ENCODE assay signal across 21 mouse cellular contexts in genomic region chr2:32658873-32659272, GRCm38 (mm10). TPM values are rescaled to one million over a fixed set of nuclear protein-coding genes. Genes with fewer than 3 reads are reported as not detected.
DNase-seq lines count a peak whose midpoint lies in the region; ATAC-seq lines count a peak whose summit lies in the region.
"Had no signal": no experiment of that assay in that cellular context is flagged by ENCODE, and none has a peak within 500 bp of the region (broad histone marks: within the 10 kb centered on the region; RNA-seq: fewer than 3 reads in every experiment).

No protein-coding gene starts in this region.

- no peak overlapping the region for H3K4me3 ChIP-seq in heart, embryonic 13.5 days
- H3K4me3 ChIP-seq in liver, embryonic 12.5 days: no peak overlapping the region
- H3K4me3 ChIP-seq in forebrain, embryonic 10.5 days: no peak overlapping the region
- H3K4me3 ChIP-seq: erythroblast, embryonic 14.5 days; midbrain, embryonic 10.5 days had no signal

- peaks cover 25% of the 10 kb centered on the region for H3K36me3 ChIP-seq in heart, embryonic 13.5 days
- H3K36me3 ChIP-seq in liver, embryonic 12.5 days: peaks cover 11% of the 10 kb centered on the region; the same call in 1 of the 2 replicates
- no peaks in the 10 kb centered on the region for H3K36me3 ChIP-seq in forebrain, embryonic 10.5 days (replicated peaks)
- H3K36me3 ChIP-seq: midbrain, embryonic 10.5 days had no signal

- WGBS in heart, embryonic 13.5 days: 80% methylated on average over 2 of the region's 2 CpGs
- 20% methylated on average over 2 of the region's 2 CpGs for WGBS in liver, embryonic 12.5 days (ENCODE audit: insufficient replicate concordance)
- WGBS in forebrain, embryonic 10.5 days: 86% methylated on average over 2 of the region's 2 CpGs

- no peak for ATAC-seq in heart, embryonic 13.5 days (ENCODE audit: extremely low read depth, insufficient number of reproducible peaks, low FRiP score, low TSS enrichment)
- ATAC-seq in common myeloid progenitor, adult 5-6 weeks (replicated peaks; ENCODE audit: low read depth, poor library complexity, severe bottlenecking): peak; percentile 41
- ATAC-seq in liver, embryonic 12.5 days: peak; percentile 63
- ATAC-seq in megakaryocyte-erythroid progenitor cell, adult 5-6 weeks (replicated peaks; ENCODE audit: low FRiP score, low TSS enrichment, poor library complexity, severe bottlenecking): peak; percentile 53
- ATAC-seq in activated CD4-positive, CD25-positive, alpha-beta regulatory T cell, adult 4 months: no peak
- ATAC-seq: forebrain, embryonic 14.5 days; Patski had no signal

- H3K27me3 ChIP-seq in heart, embryonic 13.5 days (replicated peaks): no peaks in the 10 kb centered on the region
- no peaks in the 10 kb centered on the region for H3K27me3 ChIP-seq in liver, embryonic 12.5 days (replicated peaks)
- H3K27me3 ChIP-seq in forebrain, embryonic 10.5 days (ENCODE audit: poor library complexity, severe bottlenecking): no peaks in the 10 kb centered on the region
- H3K27me3 ChIP-seq: Patski had no signal

- H3K27ac ChIP-seq in heart, embryonic 13.5 days (replicated peaks): peak overlapping the region; percentile 68
- peak overlapping the region; percentile 75 for H3K27ac ChIP-seq in liver, embryonic 12.5 days
- no peak overlapping the region for H3K27ac ChIP-seq in forebrain, embryonic 10.5 days
- H3K27ac ChIP-seq: midbrain, embryonic 10.5 days had no signal

- H3K4me2 ChIP-seq in heart, embryonic 13.5 days: no peak overlapping the region
- H3K4me2 ChIP-seq in liver, embryonic 12.5 days: peak overlapping the region; percentile 37

- no peaks in the 10 kb centered on the region for H3K9me3 ChIP-seq in heart, embryonic 13.5 days
- no peaks in the 10 kb centered on the region for H3K9me3 ChIP-seq in liver, embryonic 12.5 days (replicated peaks)
- no peaks in the 10 kb centered on the region for H3K9me3 ChIP-seq in forebrain, embryonic 10.5 days
- H3K9me3 ChIP-seq: midbrain, embryonic 10.5 days had no signal

- no peak for DNase-seq in heart, adult 8-10 months (ENCODE audit: low spot score)
- DNase-seq in forebrain, embryonic 10.5 days (ENCODE audit: extremely low spot score, low spot score): no peak
- DNase-seq: adrenal gland, postnatal 14 days; cerebellum, adult 11-12 months; cerebellum, postnatal 36 days; gastrocnemius, postnatal 36 days; kidney, adult 18-20 months; kidney, postnatal 25 days; left cerebral cortex, postnatal 4 days; lung, adult 2 months; right cerebral cortex, adult 18-20 months; thymus, postnatal 36 days had no signal

- H3K4me1 ChIP-seq in heart, embryonic 13.5 days: peaks cover 50% of the 10 kb centered on the region
- peaks cover 78% of the 10 kb centered on the region for H3K4me1 ChIP-seq in liver, embryonic 12.5 days
- peaks cover 37% of the 10 kb centered on the region for H3K4me1 ChIP-seq in forebrain, embryonic 10.5 days

- no peak overlapping the region for H3K9ac ChIP-seq in heart, embryonic 13.5 days
- H3K9ac ChIP-seq in liver, embryonic 12.5 days: peak overlapping the region; percentile 32; the same call in 1 of the 2 replicates

RNA-seq across cellular contexts. Expression of gene Eng, which starts 12.5 kb away (rescaled TPM):
- polyA plus RNA-seq in heart, embryonic 13.5 days (2015; fragmentation: Nextera tagmentation; extraction: Ambion mirVana): 148 and 155 TPM in 2 replicates
- 100 to 1,000 TPM; 111 to 143 (median 126) TPM for total RNA-seq in heart, adult 8-10 months (2022)
- 17.8 and 24.0 TPM in 2 replicates for total RNA-seq in common myeloid progenitor, adult 5-6 weeks (2017)
- polyA plus RNA-seq in liver, embryonic 12.5 days (2016; fragmentation: Nextera tagmentation; extraction: Ambion mirVana): 32.4 and 35.4 TPM in 2 replicates
- total RNA-seq in megakaryocyte-erythroid progenitor cell, adult 5-6 weeks (2014; fragmentation: Nextera tagmentation): 97.0 and 99.9 TPM in 2 replicates
- total RNA-seq in megakaryocyte-erythroid progenitor cell, adult 5-6 weeks (2017): 10.8 and 21.3 TPM in 2 replicates
- 24.5 and 24.7 TPM in 2 replicates for polyA plus RNA-seq in forebrain, embryonic 10.5 days (2016; fragmentation: Nextera tagmentation; extraction: Ambion mirVana)
- not detected for polyA plus RNA-seq in activated CD4-positive, CD25-positive, alpha-beta regulatory T cell, adult 4 months (2017; shearing (Covaris generic))

RNA-seq across cellular contexts. Expression of gene Ak1, which starts 37.3 kb away (rescaled TPM):
- polyA plus RNA-seq in heart, embryonic 13.5 days (2015; fragmentation: Nextera tagmentation; extraction: Ambion mirVana): 302 and 318 TPM in 2 replicates
- 100 to 1,000 TPM; 656 to 809 (median 697) TPM for total RNA-seq in heart, adult 8-10 months (2022)
- total RNA-seq in common myeloid progenitor, adult 5-6 weeks (2017): 3.5 TPM in 2 replicates
- polyA plus RNA-seq in liver, embryonic 12.5 days (2016; fragmentation: Nextera tagmentation; extraction: Ambion mirVana): 2.6 TPM in 2 replicates
- total RNA-seq in megakaryocyte-erythroid progenitor cell, adult 5-6 weeks (2014; fragmentation: Nextera tagmentation): 1.7 and 2.4 TPM in 2 replicates
- 1.2 and 8.0 TPM in 2 replicates for total RNA-seq in megakaryocyte-erythroid progenitor cell, adult 5-6 weeks (2017)
- 17.8 and 20.2 TPM in 2 replicates for polyA plus RNA-seq in forebrain, embryonic 10.5 days (2016; fragmentation: Nextera tagmentation; extraction: Ambion mirVana)
- polyA plus RNA-seq in activated CD4-positive, CD25-positive, alpha-beta regulatory T cell, adult 4 months (2017; shearing (Covaris generic)): under 1 TPM; 0.16 to 0.48 TPM

RNA-seq across cellular contexts. Expression of gene Fpgs, which starts 45.1 kb away (rescaled TPM):
- polyA plus RNA-seq in heart, embryonic 13.5 days (2015; fragmentation: Nextera tagmentation; extraction: Ambion mirVana): 19.0 and 21.3 TPM in 2 replicates
- 1 to 10 TPM; 5.5 to 6.0 (median 5.8) TPM for total RNA-seq in heart, adult 8-10 months (2022)
- total RNA-seq in common myeloid progenitor, adult 5-6 weeks (2017): 27.2 and 39.8 TPM in 2 replicates
- 32.8 and 35.8 TPM in 2 replicates for polyA plus RNA-seq in liver, embryonic 12.5 days (2016; fragmentation: Nextera tagmentation; extraction: Ambion mirVana)
- 94.2 and 96.1 TPM in 2 replicates for total RNA-seq in megakaryocyte-erythroid progenitor cell, adult 5-6 weeks (2014; fragmentation: Nextera tagmentation)
- total RNA-seq in megakaryocyte-erythroid progenitor cell, adult 5-6 weeks (2017): 45.7 and 66.1 TPM in 2 replicates
- 27.4 and 29.5 TPM in 2 replicates for polyA plus RNA-seq in forebrain, embryonic 10.5 days (2016; fragmentation: Nextera tagmentation; extraction: Ambion mirVana)
- 1 to 10 TPM; 3.8 to 6.2 TPM for polyA plus RNA-seq in activated CD4-positive, CD25-positive, alpha-beta regulatory T cell, adult 4 months (2017; shearing (Covaris generic))

RNA-seq across cellular contexts. Expression of gene Cdk9, which starts 54.0 kb away (rescaled TPM):
- polyA plus RNA-seq in heart, embryonic 13.5 days (2015; fragmentation: Nextera tagmentation; extraction: Ambion mirVana): 60.0 and 63.2 TPM in 2 replicates
- total RNA-seq in heart, adult 8-10 months (2022): 10 to 100 TPM; 23.3 to 27.1 (median 25.7) TPM
- 48.2 and 61.3 TPM in 2 replicates for total RNA-seq in common myeloid progenitor, adult 5-6 weeks (2017)
- polyA plus RNA-seq in liver, embryonic 12.5 days (2016; fragmentation: Nextera tagmentation; extraction: Ambion mirVana): 85.3 and 86.1 TPM in 2 replicates
- total RNA-seq in megakaryocyte-erythroid progenitor cell, adult 5-6 weeks (2014; fragmentation: Nextera tagmentation): 95.7 and 133 TPM in 2 replicates
- 29.6 and 46.5 TPM in 2 replicates for total RNA-seq in megakaryocyte-erythroid progenitor cell, adult 5-6 weeks (2017)
- polyA plus RNA-seq in forebrain, embryonic 10.5 days (2016; fragmentation: Nextera tagmentation; extraction: Ambion mirVana): 135 and 139 TPM in 2 replicates
- polyA plus RNA-seq in activated CD4-positive, CD25-positive, alpha-beta regulatory T cell, adult 4 months (2017; shearing (Covaris generic)): 10 to 100 TPM; 26.2 to 26.4 TPM

RNA-seq across cellular contexts. Expression of gene St6galnac6, which starts 59.4 kb away (rescaled TPM):
- 24.8 and 29.1 TPM in 2 replicates for polyA plus RNA-seq in heart, embryonic 13.5 days (2015; fragmentation: Nextera tagmentation; extraction: Ambion mirVana)
- 100 to 1,000 TPM; 102 to 131 (median 114) TPM for total RNA-seq in heart, adult 8-10 months (2022)
- total RNA-seq in common myeloid progenitor, adult 5-6 weeks (2017): 12.7 and 22.9 TPM in 2 replicates
- 14.5 and 15.4 TPM in 2 replicates for polyA plus RNA-seq in liver, embryonic 12.5 days (2016; fragmentation: Nextera tagmentation; extraction: Ambion mirVana)
- 13.8 and 19.1 TPM in 2 replicates for total RNA-seq in megakaryocyte-erythroid progenitor cell, adult 5-6 weeks (2014; fragmentation: Nextera tagmentation)
- 6.5 and 12.9 TPM in 2 replicates for total RNA-seq in megakaryocyte-erythroid progenitor cell, adult 5-6 weeks (2017)
- polyA plus RNA-seq in forebrain, embryonic 10.5 days (2016; fragmentation: Nextera tagmentation; extraction: Ambion mirVana): 13.3 and 13.8 TPM in 2 replicates
- polyA plus RNA-seq in activated CD4-positive, CD25-positive, alpha-beta regulatory T cell, adult 4 months (2017; shearing (Covaris generic)): 1 to 10 TPM; 2.5 to 3.4 TPM

Comparison
In these comparisons a context has a peak if more than half of its experiments do, and no peak if none do; other contexts are left out.
1. ATAC-seq: peak in common myeloid progenitor, adult 5-6 weeks (single experiment), liver, embryonic 12.5 days (single experiment) and megakaryocyte-erythroid progenitor cell, adult 5-6 weeks (single experiment); none in heart, embryonic 13.5 days (single experiment) and activated CD4-positive, CD25-positive, alpha-beta regulatory T cell, adult 4 months (single experiment).
2. RNA of gene Eng, which starts 12.5 kb away (polyA plus RNA-seq): 148 to 155 TPM in heart, embryonic 13.5 days, 32.4 to 35.4 TPM in liver, embryonic 12.5 days and 24.5 to 24.7 TPM in forebrain, embryonic 10.5 days; not detected in activated CD4-positive, CD25-positive, alpha-beta regulatory T cell, adult 4 months; every median in the first group is over 10 times any median in the second.
3. RNA of gene Ak1, which starts 37.3 kb away (polyA plus RNA-seq): 302 to 318 TPM in heart, embryonic 13.5 days; 17.8 to 20.2 TPM in forebrain, embryonic 10.5 days, 2.6 TPM in liver, embryonic 12.5 days and 0.16 to 0.48 TPM in activated CD4-positive, CD25-positive, alpha-beta regulatory T cell, adult 4 months; every median in the first group is over 10 times any median in the second.